ENCODE assay signal across 8 mouse cellular contexts in genomic region chr11:55446579-55446978, GRCm38 (mm10). TPM values are rescaled to one million over a fixed set of nuclear protein-coding genes. Genes with fewer than 3 reads are reported as not detected.
DNase-seq lines count a peak whose midpoint lies in the region; ATAC-seq and TF ChIP-seq lines count a peak whose summit lies in the region.

No protein-coding gene starts in this region.

- peak overlapping the region; percentile 48; the same call in 1 of the 2 replicates for H3K27ac ChIP-seq in lung, embryonic 14.5 days (ENCODE audit: low read depth)

- no peaks in the 10 kb centered on the region for H3K27me3 ChIP-seq in G1E (ENCODE audit: insufficient read depth, low read length)
- no peaks in the 10 kb centered on the region for H3K27me3 ChIP-seq in lung, embryonic 14.5 days (ENCODE audit: insufficient read depth, low read length)

- H3K4me3 ChIP-seq in G1E (ENCODE audit: low read depth, low read length) = no peak overlapping the region
- H3K4me3 ChIP-seq in lung, embryonic 14.5 days (ENCODE audit: low read depth, low read length) = no peak overlapping the region

- WGBS in lung, embryonic 14.5 days = 13% methylated on average over 4 of the region's 4 CpGs

- no peaks in the 10 kb centered on the region for H3K9me3 ChIP-seq in G1E (replicated peaks)
- H3K9me3 ChIP-seq in lung, embryonic 14.5 days (ENCODE audit: low read depth, low read length) = no peaks in the 10 kb centered on the region

- ATAC-seq in G1E (ENCODE audit: extremely low read depth, insufficient number of reproducible peaks, low FRiP score, poor library complexity, severe bottlenecking) = peak; percentile 48; the same call in 1 of the 2 replicates
- peak; percentile 56 to 83 for ATAC-seq in hematopoietic stem cell, adult 5-6 weeks (replicated peaks in 1 of 2; ENCODE audit: insufficient read depth in 1 of 2, low FRiP score in 2 of 2, low TSS enrichment in 1 of 2, low read depth in 1 of 2, poor library complexity in 2 of 2, severe bottlenecking in 2 of 2)
- ATAC-seq in lung, embryonic 14.5 days (ENCODE audit: insufficient read depth) = peak; percentile 79

- no peak overlapping the region for H3K9ac ChIP-seq in lung, embryonic 14.5 days

- no peak overlapping the region for H3K4me2 ChIP-seq in lung, embryonic 14.5 days

- peak; percentile 75 for TF ChIP-seq CTCF in G1E (IDR thresholded peaks at IDR 0.05; ENCODE audit: low read depth, low read length)
- TF ChIP-seq CTCF in lung, embryonic 14.5 days (IDR thresholded peaks at IDR 0.05; ENCODE audit: low read depth) = peak; percentile 94

- peaks cover 92% of the 10 kb centered on the region for H3K36me3 ChIP-seq in G1E (replicated peaks)
- H3K36me3 ChIP-seq in lung, embryonic 14.5 days (ENCODE audit: insufficient read depth) = peaks cover 42% of the 10 kb centered on the region

- H3K4me1 ChIP-seq in G1E (ENCODE audit: insufficient read depth, low read depth, low read length) = no peaks in the 10 kb centered on the region
- H3K4me1 ChIP-seq in lung, embryonic 14.5 days (ENCODE audit: insufficient read depth) = no peaks in the 10 kb centered on the region

- DNase-seq in G1E (ENCODE audit: low spot score) = peak; percentile 25
- peak; percentile 90 for DNase-seq in cerebellum, adult 9-10 months
- DNase-seq in forelimb bud, embryonic 11.5 days (ENCODE audit: low read depth, low spot score) = peak; percentile 82
- DNase-seq in layer of hippocampus, adult 8-10 months (ENCODE audit: low spot score in 2 of 2) = peak; percentile 73 to 86
- DNase-seq in lung, embryonic 14.5 days = peak; percentile 93
- DNase-seq in ovary, adult 18-20 months (ENCODE audit: low spot score) = peak; percentile 70
- DNase-seq in thymus, postnatal 14 days = peak; percentile 51

RNA-seq across cellular contexts. Expression of gene Atox1, which starts 14.5 kb away (rescaled TPM):
- total RNA-seq in G1E (2014; fragmentation: Nextera tagmentation) (37.0 and 37.7 TPM in 2 replicates), G1E (2017) (103 and 125 TPM in 2 replicates)
- polyA plus RNA-seq in G1E (2012) = 39.7 and 92.8 TPM in 2 replicates
- 21.1 and 50.8 TPM in 2 replicates for total RNA-seq in hematopoietic stem cell, adult 5-6 weeks (2017)
- 100 to 1,000 TPM in 2 of 4 experiments, 10 to 100 TPM in 2; 82.1 to 124 (median 98.0) TPM for total RNA-seq in layer of hippocampus, adult 8-10 months (2022)
- polyA plus RNA-seq in lung, embryonic 14.5 days (2014; fragmentation: Nextera tagmentation; extraction: Ambion mirVana) = 506 and 535 TPM in 2 replicates

RNA-seq across cellular contexts. Expression of gene G3bp1, which starts 22.9 kb away (rescaled TPM):
- total RNA-seq in G1E (2014; fragmentation: Nextera tagmentation) (97.4 and 104 TPM in 2 replicates), G1E (2017) (122 and 128 TPM in 2 replicates)
- 365 and 461 TPM in 2 replicates for polyA plus RNA-seq in G1E (2012)
- total RNA-seq in hematopoietic stem cell, adult 5-6 weeks (2017) = 115 and 117 TPM in 2 replicates
- 10 to 100 TPM; 36.2 to 37.6 (median 37.0) TPM for total RNA-seq in layer of hippocampus, adult 8-10 months (2022)
- polyA plus RNA-seq in lung, embryonic 14.5 days (2014; fragmentation: Nextera tagmentation; extraction: Ambion mirVana) = 203 and 217 TPM in 2 replicates

RNA-seq across cellular contexts. Expression of gene Sparc, which starts 23.6 kb away (rescaled TPM):
- total RNA-seq in G1E (2014; fragmentation: Nextera tagmentation) (not detected in 2 replicates), G1E (2017) (0.12 and 0.82 TPM in 2 replicates)
- polyA plus RNA-seq in G1E (2012) = not detected in 2 replicates
- total RNA-seq in hematopoietic stem cell, adult 5-6 weeks (2017) = 0.13 and 1.6 TPM in 2 replicates
- total RNA-seq in layer of hippocampus, adult 8-10 months (2022) = 100 to 1,000 TPM; 259 to 443 (median 324) TPM
- 1,429 and 1,454 TPM in 2 replicates for polyA plus RNA-seq in lung, embryonic 14.5 days (2014; fragmentation: Nextera tagmentation; extraction: Ambion mirVana)

Comparison
In these comparisons a context has a peak if more than half of its experiments do, and no peak if none do; other contexts are left out.
1. DNase-seq: peak in every context shown above with its lines; median percentile 93 in lung, embryonic 14.5 days; 90 in cerebellum, adult 9-10 months; 82 in forelimb bud, embryonic 11.5 days; 80 in layer of hippocampus, adult 8-10 months; 70 in ovary, adult 18-20 months; 51 in thymus, postnatal 14 days; 25 in G1E.
2. RNA of gene Sparc, which starts 23.6 kb away (total RNA-seq): 259 to 443 TPM in layer of hippocampus, adult 8-10 months; 0.13 to 1.6 TPM in hematopoietic stem cell, adult 5-6 weeks and 0.12 to 0.82 TPM in G1E; every median in the first group is over 100 times any median in the second.
3. Peak in every context shown above with its lines, with median percentiles within 50 percentile points of each other: ATAC-seq.